Mouse (Mus musculus) lung, adult 2 months (tissue): Measurements from ENCODE around the gene Gm10840.

ENCODE experiments used
- CTCF ChIP-seq: fragments of 200-500 bp; IDR thresholded peaks from 2 replicates; pipeline ENCODE4 v1.5.1; 2011; ENCODE audit warnings: mild to moderate bottlenecking, low read length, control low read depth; ENCODE audit not compliant: insufficient read depth
- POLR2A ChIP-seq: fragments of 200-500 bp; IDR thresholded peaks from 2 replicates; pipeline ENCODE4 v1.6.1; 2011; ENCODE audit warnings: low read depth, mild to moderate bottlenecking, control low read depth, low read length, borderline replicate concordance; ENCODE audit errors: extremely low read depth

DNA sequence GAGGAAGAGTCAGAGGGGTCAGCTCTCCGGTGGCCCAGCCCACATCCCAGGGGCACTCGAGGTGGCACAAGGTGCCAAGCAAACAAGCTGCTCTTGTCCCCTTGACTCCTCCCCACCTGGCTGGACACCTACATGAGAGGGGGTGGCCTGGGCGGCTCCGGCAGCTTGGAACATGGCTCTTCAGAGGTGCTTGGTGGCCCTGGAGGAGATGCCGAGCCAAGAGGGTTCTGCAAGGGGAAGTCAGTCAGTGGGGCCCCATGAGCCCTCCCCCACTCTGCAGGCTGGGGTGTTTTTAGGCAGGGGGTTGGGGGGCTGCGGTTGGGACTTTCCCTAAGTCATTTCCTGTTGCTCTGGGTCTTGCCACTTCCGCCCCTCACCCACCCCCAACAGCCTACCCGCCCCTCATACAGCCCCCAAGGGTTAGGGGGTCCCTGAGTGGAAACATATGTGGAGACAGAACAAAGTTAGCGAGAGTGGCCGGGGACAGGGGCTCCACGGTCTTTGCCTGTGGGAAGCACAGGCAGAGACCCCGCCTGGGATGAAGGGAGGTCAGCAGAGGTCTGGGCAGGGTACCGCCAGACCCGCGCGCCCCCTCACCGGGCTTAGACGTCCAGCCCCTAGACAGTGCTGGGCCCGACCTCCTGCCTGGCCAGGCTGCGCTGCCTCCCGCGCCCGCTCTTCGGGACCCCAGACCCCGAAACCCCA is 1.3 kb upstream of the Gm10840 start:
- TF ChIP-seq POLR2A (no peak), CTCF (no peak)
